Mouse (Mus musculus) megakaryocyte-erythroid progenitor cell, adult 5-6 weeks (primary cell): Measurements from ENCODE around the gene Sgms2. TPM values are rescaled to one million over a fixed set of nuclear protein-coding genes. Genes with fewer than 3 reads are reported as not detected.

Experiments
- ATAC-seq: replicated peaks from 2 replicates; pipeline ENCODE4 v1.8.0; 2016; ENCODE audit warnings: mild to moderate bottlenecking, inconsistent platforms; ENCODE audit not compliant: severe bottlenecking, poor library complexity, low FRiP score, low TSS enrichment
- total RNA-seq, 2 experiments: library from RNA; stranded (forward) in 1 of 2; stranded (reverse) in 1 of 2; fragments of 200-1000, 215-1000 nt in 1 of 2; fragments of >200 nt in 1 of 2; fragmentation: Nextera tagmentation in 1 of 2; gene quantifications; 2 replicates each; pipeline ENCODE4 v1.2.3; 2014 to 2017

Sgms2 gene
- total RNA-seq, 2 experiments from 2014 or later = not detected

DNA sequence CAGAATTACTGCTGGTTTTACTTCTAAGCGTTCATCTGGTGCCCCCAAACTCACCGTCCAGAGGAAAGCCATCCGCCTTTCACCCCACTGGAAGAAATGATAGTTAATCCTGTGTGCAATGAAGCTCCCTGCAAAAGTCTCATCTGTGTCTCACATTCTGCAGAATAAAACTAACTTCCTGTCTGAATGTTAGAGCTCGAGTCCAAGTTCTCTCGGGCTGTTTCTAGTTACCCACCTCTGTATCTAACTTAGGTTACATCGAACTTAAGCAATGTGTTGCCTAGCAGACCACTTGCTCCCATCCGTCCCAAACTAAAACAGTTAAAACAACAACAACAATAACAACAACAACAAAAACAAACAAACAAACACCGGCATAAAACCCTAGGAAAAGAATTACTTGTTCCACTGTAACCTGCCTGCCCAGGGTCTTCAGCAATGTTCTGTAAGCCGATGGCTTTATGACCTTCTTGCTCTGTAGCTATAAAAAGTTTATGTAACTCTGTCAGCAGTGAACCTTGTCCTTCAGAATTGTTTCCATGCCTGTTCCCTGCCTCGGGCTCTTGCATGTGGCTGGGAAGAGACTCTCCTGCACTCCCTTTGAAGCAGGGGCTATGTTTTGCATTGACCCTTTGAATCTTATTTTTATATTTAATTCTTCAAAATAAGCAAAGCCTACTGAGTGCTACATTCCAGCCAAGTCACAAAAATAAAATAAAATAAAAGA is 218.7 kb downstream of the Sgms2 start:
- ATAC-seq = no peak; the same call in 1 of the 2 replicates

DNA sequence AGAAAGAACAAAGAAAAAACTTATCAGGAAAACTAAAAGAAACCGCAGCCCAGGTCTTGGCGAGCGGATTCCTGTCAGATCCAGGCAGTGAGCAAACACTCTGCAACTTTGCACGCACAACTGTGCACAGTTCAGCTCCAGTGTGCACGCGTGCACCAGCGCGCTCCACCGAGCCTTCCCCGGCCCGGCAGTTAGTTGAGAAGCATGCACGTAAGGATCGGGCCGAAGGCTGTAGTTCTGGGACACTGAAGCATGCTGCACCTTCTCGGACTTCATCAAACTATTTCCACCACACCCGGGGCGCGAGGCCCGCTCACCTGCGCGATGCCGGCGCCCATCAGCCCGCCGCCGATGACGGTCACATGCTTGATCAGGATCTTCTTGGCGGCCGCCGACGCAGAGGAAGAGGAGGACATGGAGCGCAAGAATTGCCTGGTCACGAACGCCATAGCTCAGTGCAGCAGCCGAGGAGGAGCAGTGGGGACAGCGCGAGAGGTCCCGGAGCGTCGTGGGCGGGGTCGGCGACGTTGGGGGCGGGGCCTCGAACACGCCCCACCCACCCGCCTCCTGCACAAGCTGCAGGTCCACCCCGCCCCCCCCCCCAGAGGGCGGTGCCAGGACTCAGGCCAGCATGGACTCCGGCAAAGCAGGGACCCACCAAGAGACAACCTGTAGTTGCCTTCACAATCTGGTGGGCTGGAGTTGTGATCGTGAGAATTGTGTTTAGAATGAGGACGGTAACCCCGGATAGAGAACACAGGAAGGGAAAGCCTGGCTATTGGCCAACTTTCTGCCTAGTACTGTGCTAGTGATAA is 219.4 kb downstream of the Sgms2 start, which contains the start of gene Hadh:
TSS of gene Hadh (minus strand) at position 543 of the 815 bp plus-strand sequence.
- peak; percentile 83 for ATAC-seq

DNA sequence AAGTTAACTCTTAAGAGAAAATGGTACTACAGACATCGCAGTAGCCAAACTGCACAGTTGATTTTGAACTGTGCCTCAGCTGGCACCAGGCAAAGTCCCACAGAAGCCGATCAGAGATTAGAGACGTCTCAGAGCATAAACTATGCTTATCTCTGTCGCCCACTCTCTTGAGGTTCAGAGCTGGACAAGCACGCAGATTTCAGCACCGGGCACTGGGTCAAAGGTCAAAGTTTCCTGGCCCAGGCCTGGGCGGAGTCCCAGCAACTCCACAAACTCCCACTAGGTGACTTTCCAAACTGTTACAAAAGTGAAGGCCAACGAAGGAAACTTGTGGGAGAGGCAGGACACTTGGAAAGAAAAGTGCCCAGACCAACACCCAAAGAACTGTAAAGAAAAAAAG is 220.1 kb downstream of the Sgms2 start:
- ATAC-seq = peak; percentile 84

DNA sequence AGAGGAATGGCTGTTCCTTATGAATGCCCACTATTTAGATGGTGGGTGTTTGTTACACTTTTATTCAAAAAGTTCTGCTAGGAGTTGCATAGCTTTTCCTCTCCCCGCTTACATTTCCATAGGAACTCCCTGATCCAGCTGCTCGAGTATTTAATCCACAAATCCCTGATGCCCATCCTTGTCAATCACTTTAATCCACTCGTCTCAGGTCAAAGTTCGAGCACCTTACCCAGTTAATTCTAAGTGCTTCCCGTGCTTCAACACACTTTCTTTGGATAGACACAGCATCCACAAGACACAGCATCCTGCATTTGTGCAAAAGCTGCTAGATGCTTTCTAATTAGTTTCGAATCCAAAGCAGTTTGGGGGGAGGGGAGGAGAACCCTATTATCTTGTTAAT is 220.8 kb downstream of the Sgms2 start:
- no peak for ATAC-seq

Other genes starting within 250 kb of the Sgms2 start
- 28.2 and 31.9 TPM in 2 replicates for gene Hadh, start 219.3 kb downstream of the Sgms2 start, total RNA-seq (2014; fragmentation: Nextera tagmentation)
- 44.7 and 49.6 TPM in 2 replicates for gene Hadh, start 219.3 kb downstream of the Sgms2 start, total RNA-seq (2017)
- 1.1 TPM in 1 of 2 replicates, not detected in the other for gene Cyp2u1, start 188.2 kb downstream of the Sgms2 start, total RNA-seq (2014; fragmentation: Nextera tagmentation)
- 0.11 and 0.33 TPM in 2 replicates for gene Cyp2u1, start 188.2 kb downstream of the Sgms2 start, total RNA-seq (2017)
- 5.5 and 9.6 TPM in 2 replicates for gene Papss1, start 73.4 kb upstream of the Sgms2 start, total RNA-seq (2014; fragmentation: Nextera tagmentation)
- 13.7 and 15.7 TPM in 2 replicates for gene Papss1, start 73.4 kb upstream of the Sgms2 start, total RNA-seq (2017)